Mouse (Mus musculus) heart, embryonic 13.5 days (tissue): ENCODE data around the gene Wrap73. TPM values are rescaled to one million over a fixed set of nuclear protein-coding genes. Genes with fewer than 3 reads are reported as not detected.

Source experiments
- ATAC-seq: fragments of 200-750 bp; cut with Nextera tagmentation; 2 replicates; pipeline ENCODE4 v1.8.0; 2017; ENCODE audit warnings: moderate TSS enrichment; ENCODE audit not compliant: insufficient number of reproducible peaks, low FRiP score, low TSS enrichment; ENCODE audit errors: extremely low read depth
- H3K27ac ChIP-seq: fragments of 300-500 bp; sonication (generic); replicated peaks from 2 replicates; pipeline ENCODE4 v1.5.1; 2015; ENCODE audit warnings: moderate library complexity, mild to moderate bottlenecking, inconsistent platforms
- H3K27me3 ChIP-seq: fragments of 300-500 bp; sonication (generic); replicated peaks from 2 replicates; pipeline ENCODE4 v1.6.1; 2015; ENCODE audit warnings: mild to moderate bottlenecking, inconsistent platforms
- H3K36me3 ChIP-seq: fragments of 300-500 bp; sonication (generic); 2 replicates; pipeline ENCODE4 v1.6.1; 2015; ENCODE audit warnings: mild to moderate bottlenecking, inconsistent platforms
- H3K4me1 ChIP-seq: fragments of 300-500 bp; sonication (generic); 2 replicates; pipeline ENCODE4 v1.6.1; 2015; ENCODE audit warnings: inconsistent platforms
- H3K4me2 ChIP-seq: fragments of 300-500 bp; sonication (generic); 2 replicates; pipeline ENCODE4 v1.6.1; 2015; ENCODE audit warnings: inconsistent platforms, mild to moderate bottlenecking, moderate library complexity
- H3K4me3 ChIP-seq: fragments of 300-500 bp; sonication (generic); 2 replicates; pipeline ENCODE4 v1.5.1; 2015; ENCODE audit warnings: moderate library complexity, mild to moderate bottlenecking, inconsistent platforms
- H3K9ac ChIP-seq: fragments of 300-500 bp; sonication (generic); 2 replicates; pipeline ENCODE4 v1.6.1; 2015; ENCODE audit warnings: inconsistent platforms, mild to moderate bottlenecking, moderate library complexity
- H3K9me3 ChIP-seq: fragments of 300-500 bp; sonication (generic); 2 replicates; pipeline ENCODE4 v1.6.1; 2016; ENCODE audit warnings: inconsistent platforms
- WGBS: fragments of 180-500 bp; shearing (Covaris S2); methylation state at CpG from one replicate; pipeline ENCODE4 v1.1.7; 2015; ENCODE audit warnings: mixed read lengths; 5-methylcytosine and 5-hydroxymethylcytosine counted together
- polyA plus RNA-seq: library from polyadenylated mRNA; unstranded; fragments of >200 nt; fragmentation: Nextera tagmentation; extraction: Ambion mirVana; gene quantifications from 2 replicates; pipeline ENCODE4 v1.2.1, GENCODE M21; 2015

Gene Wrap73
- polyA plus RNA-seq, 1 experiment from 2014 or later: 22.6 TPM

- Histone ChIP-seq H3K4me2 (no peak overlapping the region), H3K4me1 (no peaks in the 10 kb centered on the region), H3K9me3 (no peaks in the 10 kb centered on the region), H3K27ac (no peak overlapping the region), H3K4me3 (no peak overlapping the region), H3K36me3 (no peaks in the 10 kb centered on the region), H3K27me3 (peaks cover 53% of the 10 kb centered on the region), H3K9ac (no peak overlapping the region)
- no peak for ATAC-seq
- 66% methylated on average over 9 of the region's 9 CpGs for WGBS
Measured at GRCm38 (mm10) chr4:154118782-154119181, 23.4 kb upstream of the Wrap73 start.

- H3K27ac ChIP-seq: no peak overlapping the region
- H3K9me3 ChIP-seq: no peaks in the 10 kb centered on the region
- H3K4me1 ChIP-seq: no peaks in the 10 kb centered on the region
- no peak overlapping the region for H3K4me2 ChIP-seq
- no peak overlapping the region for H3K4me3 ChIP-seq
- H3K9ac ChIP-seq: no peak overlapping the region
- 67% methylated on average over 9 of the region's 9 CpGs for WGBS
- H3K36me3 ChIP-seq: no peaks in the 10 kb centered on the region
- H3K27me3 ChIP-seq: peaks cover 57% of the 10 kb centered on the region
- no peak for ATAC-seq
Measured at GRCm38 (mm10) chr4:154119208-154119607, 23.0 kb upstream of the Wrap73 start.

- Histone ChIP-seq H3K4me2 (no peak overlapping the region), H3K9ac (no peak overlapping the region), H3K4me3 (no peak overlapping the region), H3K27me3 (peaks cover 73% of the 10 kb centered on the region), H3K4me1 (no peaks in the 10 kb centered on the region), H3K27ac (no peak overlapping the region), H3K9me3 (no peaks in the 10 kb centered on the region), H3K36me3 (no peaks in the 10 kb centered on the region)
- no peak for ATAC-seq
- WGBS: 64% methylated on average over 11 of the region's 11 CpGs
Measured at GRCm38 (mm10) chr4:154121800-154122199, 20.4 kb upstream of the Wrap73 start.

DNA sequence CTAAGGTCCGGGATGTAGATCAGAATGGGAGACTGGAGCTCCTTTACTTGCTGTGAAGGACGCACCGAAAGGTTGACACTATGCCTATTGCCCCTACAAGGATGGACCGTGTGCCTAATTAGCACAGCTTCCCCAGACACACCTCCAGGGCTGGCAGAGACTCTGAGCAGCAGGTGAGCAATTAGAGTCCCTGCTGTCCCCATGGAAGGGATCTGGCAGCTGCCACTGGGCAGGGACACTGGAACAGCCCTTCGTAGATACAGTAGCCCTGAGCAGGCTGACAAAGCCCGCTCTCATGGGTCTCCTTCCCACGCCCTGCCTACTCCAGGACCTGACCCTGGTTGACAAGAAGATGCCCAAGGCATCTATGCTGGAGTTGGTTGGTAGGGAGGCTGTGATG is 19.8 kb upstream of the Wrap73 start:
- H3K9me3 ChIP-seq: no peaks in the 10 kb centered on the region
- H3K27ac ChIP-seq: no peak overlapping the region
- H3K4me1 ChIP-seq: no peaks in the 10 kb centered on the region
- peaks cover 79% of the 10 kb centered on the region for H3K27me3 ChIP-seq
- no peak overlapping the region for H3K4me2 ChIP-seq
- no peak overlapping the region for H3K4me3 ChIP-seq
- 64% methylated on average over 7 of the region's 7 CpGs for WGBS
- ATAC-seq: no peak
- H3K9ac ChIP-seq: no peak overlapping the region
- no peaks in the 10 kb centered on the region for H3K36me3 ChIP-seq

- Histone ChIP-seq H3K27me3 (peaks cover 78% of the 10 kb centered on the region), H3K4me1 (no peaks in the 10 kb centered on the region)
- ATAC-seq: no peak
Measured at GRCm38 (mm10) chr4:154123553-154123952, 18.6 kb upstream of the Wrap73 start.

GRCm38 (mm10) chr4:154125202-154125601 is 17.0 kb upstream of the Wrap73 start:
- H3K36me3 ChIP-seq: no peaks in the 10 kb centered on the region
- 66% methylated on average over 5 of the region's 5 CpGs for WGBS
- H3K9ac ChIP-seq: no peak overlapping the region
- no peak overlapping the region for H3K27ac ChIP-seq
- no peak overlapping the region for H3K4me3 ChIP-seq
- peaks cover 85% of the 10 kb centered on the region for H3K27me3 ChIP-seq
- ATAC-seq: no peak
- no peaks in the 10 kb centered on the region for H3K9me3 ChIP-seq
- no peaks in the 10 kb centered on the region for H3K4me1 ChIP-seq
- H3K4me2 ChIP-seq: no peak overlapping the region

More at GRCm38 (mm10) chr4:154123553-154123952, 18.6 kb upstream of the Wrap73 start:
- Histone ChIP-seq H3K4me3 (no peak overlapping the region), H3K4me2 (no peak overlapping the region), H3K36me3 (no peaks in the 10 kb centered on the region), H3K9ac (no peak overlapping the region), H3K27ac (no peak overlapping the region), H3K9me3 (no peaks in the 10 kb centered on the region)
- WGBS: 64% methylated on average over 6 of the region's 6 CpGs

- 66% methylated on average over 3 of the region's 3 CpGs for WGBS
- Histone ChIP-seq H3K4me2 (no peak overlapping the region), H3K9ac (no peak overlapping the region), H3K27me3 (peaks cover 83% of the 10 kb centered on the region), H3K36me3 (no peaks in the 10 kb centered on the region), H3K27ac (no peak overlapping the region), H3K9me3 (no peaks in the 10 kb centered on the region), H3K4me3 (no peak overlapping the region), H3K4me1 (no peaks in the 10 kb centered on the region)
- no peak for ATAC-seq
Measured at GRCm38 (mm10) chr4:154127273-154127672, 14.9 kb upstream of the Wrap73 start.

GRCm38 (mm10) chr4:154129950-154130349 is 12.2 kb upstream of the Wrap73 start:
- Histone ChIP-seq H3K9me3 (no peaks in the 10 kb centered on the region), H3K4me1 (no peaks in the 10 kb centered on the region), H3K9ac (no peak overlapping the region), H3K4me2 (no peak overlapping the region), H3K27me3 (peaks cover 83% of the 10 kb centered on the region), H3K4me3 (no peak overlapping the region), H3K27ac (no peak overlapping the region), H3K36me3 (no peaks in the 10 kb centered on the region)
- ATAC-seq: no peak

GRCm38 (mm10) chr4:154131894-154132293 is 10.3 kb upstream of the Wrap73 start:
- Histone ChIP-seq H3K4me3 (no peak overlapping the region), H3K9ac (no peak overlapping the region), H3K4me2 (no peak overlapping the region), H3K27ac (no peak overlapping the region), H3K9me3 (no peaks in the 10 kb centered on the region), H3K27me3 (peaks cover 86% of the 10 kb centered on the region), H3K4me1 (no peaks in the 10 kb centered on the region), H3K36me3 (no peaks in the 10 kb centered on the region)
- 64% methylated on average over 4 of the region's 4 CpGs for WGBS
- no peak for ATAC-seq

DNA sequence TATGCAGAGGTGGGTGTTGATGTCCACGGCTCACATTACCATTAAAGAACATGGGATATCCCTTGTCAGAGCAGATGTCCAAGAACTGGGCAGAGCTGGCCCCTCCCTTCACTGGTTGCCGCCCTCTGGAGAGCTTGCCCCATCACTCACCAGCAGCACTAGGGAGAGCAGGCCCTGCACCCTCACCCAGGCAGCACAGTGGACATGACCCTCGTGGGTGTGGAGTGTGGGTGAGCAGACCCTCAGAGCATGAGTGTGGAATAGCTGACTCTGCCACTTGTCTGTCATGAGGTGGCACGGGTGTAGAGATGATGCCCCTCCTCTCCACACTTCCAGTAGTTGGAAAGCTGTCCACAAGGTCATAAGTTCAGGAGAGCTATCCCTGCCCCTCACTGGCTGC is 7.4 kb upstream of the Wrap73 start:
- H3K4me1 ChIP-seq: peaks cover 6% of the 10 kb centered on the region
- H3K36me3 ChIP-seq: no peaks in the 10 kb centered on the region
- ATAC-seq: no peak
- no peak overlapping the region for H3K4me3 ChIP-seq
- no peak overlapping the region for H3K4me2 ChIP-seq
- 54% methylated on average over 4 of the region's 4 CpGs for WGBS
- no peak overlapping the region for H3K27ac ChIP-seq
- peaks cover 94% of the 10 kb centered on the region for H3K27me3 ChIP-seq
- no peak overlapping the region for H3K9ac ChIP-seq
- H3K9me3 ChIP-seq: no peaks in the 10 kb centered on the region

- no peak overlapping the region for H3K27ac ChIP-seq
- H3K4me3 ChIP-seq: no peak overlapping the region
- no peak for ATAC-seq
- no peaks in the 10 kb centered on the region for H3K36me3 ChIP-seq
- peaks cover 27% of the 10 kb centered on the region for H3K4me1 ChIP-seq
- H3K9ac ChIP-seq: no peak overlapping the region
- no peaks in the 10 kb centered on the region for H3K9me3 ChIP-seq
- H3K27me3 ChIP-seq: peaks cover 94% of the 10 kb centered on the region
- no peak overlapping the region for H3K4me2 ChIP-seq
- WGBS: 54% methylated on average over 5 of the region's 5 CpGs
Measured at GRCm38 (mm10) chr4:154137139-154137538, 5.0 kb upstream of the Wrap73 start.

- H3K27me3 ChIP-seq: peaks cover 72% of the 10 kb centered on the region
- H3K4me3 ChIP-seq: peak overlapping the region; percentile 94
- H3K9ac ChIP-seq: peak overlapping the region; percentile 75
- H3K9me3 ChIP-seq: no peaks in the 10 kb centered on the region
- H3K4me2 ChIP-seq: peak overlapping the region; percentile 96
- H3K36me3 ChIP-seq: no peaks in the 10 kb centered on the region
- peaks cover 38% of the 10 kb centered on the region for H3K4me1 ChIP-seq
- 1% methylated on average over 55 of the region's 59 CpGs for WGBS
- no peak overlapping the region for H3K27ac ChIP-seq
- no peak for ATAC-seq
Measured at GRCm38 (mm10) chr4:154139671-154140181, 2.4 kb upstream of the Wrap73 start.

DNA sequence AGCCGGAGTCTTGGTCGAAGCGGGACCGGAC is 2.2 kb upstream of the Wrap73 start, which contains the start of gene Trp73:
Gene Trp73, minus strand, starts transcription at position 27 of the 31 bp plus-strand sequence.
- no peak within 1 kb of the TSS for H3K27ac ChIP-seq
- no peaks in the 10 kb centered on the region for H3K36me3 ChIP-seq
- WGBS: 0% methylated on average over 3 of the region's 4 CpGs
- H3K4me1 ChIP-seq: peaks cover 38% of the 10 kb centered on the region
- no peak for ATAC-seq
- H3K27me3 ChIP-seq: peaks cover 69% of the 10 kb centered on the region
- peak within 1 kb of the TSS; percentile 96 for H3K4me2 ChIP-seq
- no peaks in the 10 kb centered on the region for H3K9me3 ChIP-seq
- H3K9ac ChIP-seq: peak within 1 kb of the TSS; percentile 75
- H3K4me3 ChIP-seq: peak within 1 kb of the TSS; percentile 94
